Mouse (Mus musculus): ENCODE results near the gene Neo1. TPM values are rescaled to one million over a fixed set of nuclear protein-coding genes. Genes with fewer than 3 reads are reported as not detected.

The Neo1 gene
- polyA plus RNA-seq, 1 experiment from 2014 or later: 54.6 TPM

DNA sequence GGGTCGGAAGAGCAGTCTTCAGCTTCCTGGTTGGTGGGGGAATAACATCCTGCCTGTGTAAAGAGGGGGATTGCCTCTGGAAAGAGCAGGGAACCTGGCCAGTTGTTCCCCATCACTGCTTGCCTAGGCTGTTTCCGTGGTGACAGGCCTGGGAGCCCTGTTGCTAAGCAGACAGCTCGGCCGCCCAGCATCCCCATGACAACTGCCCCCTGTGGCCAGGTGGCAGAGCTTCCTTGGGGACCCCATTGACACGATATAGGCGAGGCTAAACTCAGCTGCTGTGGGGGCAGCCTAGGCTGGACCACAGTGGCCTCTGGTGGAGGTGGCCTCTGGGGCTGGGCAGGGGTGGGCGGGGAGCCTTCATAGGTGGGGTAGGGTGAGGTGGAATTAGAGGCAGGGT lies 172.4 kb downstream of the Neo1 start:
- no peak for ATAC-seq (ENCODE audit: insufficient number of reproducible peaks, insufficient read depth, low FRiP score, low read depth)
- H3K4me3 ChIP-seq (ENCODE audit: low read depth, low read length): no peak overlapping the region
- 21% methylated on average over 7 of the region's 7 CpGs for WGBS
- no peak overlapping the region for H3K4me2 ChIP-seq (replicated peaks; ENCODE audit: low read depth, low read length)
- no peaks in the 10 kb centered on the region for H3K9me3 ChIP-seq (ENCODE audit: control insufficient read depth, low read depth, low read length)
- H3K9ac ChIP-seq (replicated peaks; ENCODE audit: low read depth, low read length): no peak overlapping the region
- no peak overlapping the region for H3K27ac ChIP-seq (ENCODE audit: low read length)
- H3K27me3 ChIP-seq (ENCODE audit: control insufficient read depth, insufficient read depth, low read length): no peaks in the 10 kb centered on the region
- H3K4me1 ChIP-seq (ENCODE audit: control insufficient read depth, insufficient read depth, low read length): no peaks in the 10 kb centered on the region
- H3K36me3 ChIP-seq (ENCODE audit: control insufficient read depth, insufficient read depth, low read length): no peaks in the 10 kb centered on the region

DNA sequence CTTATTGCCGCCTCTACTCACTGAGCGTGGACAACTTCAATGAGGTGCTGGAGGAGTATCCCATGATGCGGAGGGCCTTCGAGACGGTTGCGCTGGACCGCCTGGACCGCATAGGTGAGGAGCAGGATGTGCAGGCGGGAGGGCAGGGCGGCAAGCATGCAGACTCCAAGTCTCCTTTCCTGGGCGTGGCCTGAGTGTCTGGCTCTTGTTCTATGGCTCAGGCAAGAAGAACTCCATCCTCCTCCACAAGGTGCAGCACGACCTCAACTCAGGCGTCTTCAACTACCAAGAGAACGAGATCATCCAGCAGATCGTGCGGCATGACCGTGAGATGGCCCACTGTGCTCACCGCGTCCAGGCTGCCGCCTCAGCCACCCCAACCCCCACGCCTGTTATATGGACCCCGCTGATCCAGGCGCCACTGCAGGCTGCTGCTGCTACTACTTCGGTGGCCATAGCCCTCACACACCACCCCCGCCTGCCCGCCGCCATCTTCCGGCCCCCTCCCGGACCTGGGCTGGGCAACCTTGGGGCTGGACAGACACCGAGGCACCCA lies 177.1 kb downstream of the Neo1 start:
- H3K36me3 ChIP-seq (ENCODE audit: control insufficient read depth, insufficient read depth, low read length): no peaks in the 10 kb centered on the region
- H3K9me3 ChIP-seq (ENCODE audit: control insufficient read depth, low read depth, low read length): no peaks in the 10 kb centered on the region
- H3K4me1 ChIP-seq (ENCODE audit: control insufficient read depth, insufficient read depth, low read length): no peaks in the 10 kb centered on the region
- no peak overlapping the region for H3K9ac ChIP-seq (replicated peaks; ENCODE audit: low read depth, low read length)
- no peak for ATAC-seq (ENCODE audit: insufficient number of reproducible peaks, insufficient read depth, low FRiP score, low read depth)
- no peaks in the 10 kb centered on the region for H3K27me3 ChIP-seq (ENCODE audit: control insufficient read depth, insufficient read depth, low read length)
- no peak overlapping the region for H3K4me3 ChIP-seq (ENCODE audit: low read depth, low read length)
- 31% methylated on average over 30 of the region's 30 CpGs for WGBS
- peak overlapping the region; percentile 16; the same call in 1 of the 2 replicates for H3K4me2 ChIP-seq (replicated peaks; ENCODE audit: low read depth, low read length)
- H3K27ac ChIP-seq (ENCODE audit: low read length): no peak overlapping the region

DNA sequence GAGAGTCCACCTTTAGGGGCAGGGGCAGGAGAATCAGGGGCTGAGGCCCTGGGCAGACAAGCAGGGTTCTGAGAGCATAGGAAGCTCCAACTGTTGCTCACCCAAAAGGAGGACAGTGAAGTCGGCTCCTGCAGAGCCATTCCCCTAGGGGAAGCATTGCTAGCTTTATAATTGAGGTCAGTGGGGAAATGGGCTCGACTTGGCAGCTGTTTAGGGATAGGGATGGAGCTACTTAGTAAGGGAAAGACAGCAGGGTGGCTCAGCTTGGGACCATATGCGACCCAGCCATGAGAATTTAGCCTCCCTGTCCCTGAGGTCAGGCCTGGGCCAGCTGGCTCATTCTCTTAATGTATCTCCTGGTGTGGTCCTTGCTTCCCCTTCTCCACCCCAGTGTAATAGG lies 181.3 kb downstream of the Neo1 start:
- whole genome bisulfite sequencing: 43% methylated on average over 3 of the region's 3 CpGs
- H3K27ac ChIP-seq (ENCODE audit: low read length): no peak overlapping the region
- H3K9ac ChIP-seq (replicated peaks; ENCODE audit: low read depth, low read length): no peak overlapping the region
- H3K36me3 ChIP-seq (ENCODE audit: control insufficient read depth, insufficient read depth, low read length): no peaks in the 10 kb centered on the region
- H3K4me2 ChIP-seq (replicated peaks; ENCODE audit: low read depth, low read length): no peak overlapping the region
- H3K9me3 ChIP-seq (ENCODE audit: control insufficient read depth, low read depth, low read length): no peaks in the 10 kb centered on the region
- H3K4me1 ChIP-seq (ENCODE audit: control insufficient read depth, insufficient read depth, low read length): no peaks in the 10 kb centered on the region
- ATAC-seq (ENCODE audit: insufficient number of reproducible peaks, insufficient read depth, low FRiP score, low read depth): no peak
- no peaks in the 10 kb centered on the region for H3K27me3 ChIP-seq (ENCODE audit: control insufficient read depth, insufficient read depth, low read length)
- no peak overlapping the region for H3K4me3 ChIP-seq (ENCODE audit: low read depth, low read length)

DNA sequence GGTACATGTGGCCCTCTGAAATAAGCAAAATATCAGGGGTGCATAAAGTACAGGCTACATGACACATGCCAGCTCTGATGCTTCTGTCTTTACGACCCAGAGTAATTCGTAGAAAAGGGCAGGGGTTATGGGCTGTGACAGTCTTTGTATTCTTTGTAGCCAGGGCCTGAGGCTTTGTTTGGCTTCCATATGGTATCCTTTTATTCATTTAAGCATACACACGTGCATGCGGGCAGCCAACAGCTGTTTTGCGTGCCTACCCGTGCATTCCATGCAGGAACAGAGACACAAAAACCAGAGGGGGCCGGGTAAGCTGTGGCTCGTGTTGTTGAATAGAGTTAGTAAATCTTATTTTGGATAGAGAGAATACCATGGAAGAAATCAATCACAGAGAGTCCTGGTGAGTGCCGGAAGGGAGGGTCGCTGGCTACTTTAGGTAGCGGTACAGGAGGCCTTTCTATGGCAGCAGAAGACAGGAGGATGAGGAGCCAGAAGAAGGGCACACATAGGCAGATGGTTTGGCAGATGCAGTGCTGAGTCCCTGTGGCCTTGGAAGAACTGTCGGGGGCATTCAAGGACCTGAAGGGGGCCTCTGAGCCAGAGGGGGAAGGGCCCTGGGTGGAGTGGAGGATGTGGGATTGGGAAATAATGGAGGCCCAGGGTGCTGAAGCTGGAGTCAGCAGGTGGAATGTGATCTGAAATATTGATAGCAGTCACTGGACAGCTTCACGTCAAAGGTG lies 186.5 kb downstream of the Neo1 start:
- H3K9ac ChIP-seq (replicated peaks; ENCODE audit: low read depth, low read length): no peak overlapping the region
- H3K36me3 ChIP-seq (ENCODE audit: control insufficient read depth, insufficient read depth, low read length): no peaks in the 10 kb centered on the region
- no peaks in the 10 kb centered on the region for H3K27me3 ChIP-seq (ENCODE audit: control insufficient read depth, insufficient read depth, low read length)
- WGBS: 68% methylated on average over 13 of the region's 13 CpGs
- H3K4me2 ChIP-seq (replicated peaks; ENCODE audit: low read depth, low read length): no peak overlapping the region
- H3K27ac ChIP-seq (ENCODE audit: low read length): no peak overlapping the region
- no peaks in the 10 kb centered on the region for H3K4me1 ChIP-seq (ENCODE audit: control insufficient read depth, insufficient read depth, low read length)
- ATAC-seq (ENCODE audit: insufficient number of reproducible peaks, insufficient read depth, low FRiP score, low read depth): no peak
- H3K4me3 ChIP-seq (ENCODE audit: low read depth, low read length): no peak overlapping the region
- H3K9me3 ChIP-seq (ENCODE audit: control insufficient read depth, low read depth, low read length): no peaks in the 10 kb centered on the region

DNA sequence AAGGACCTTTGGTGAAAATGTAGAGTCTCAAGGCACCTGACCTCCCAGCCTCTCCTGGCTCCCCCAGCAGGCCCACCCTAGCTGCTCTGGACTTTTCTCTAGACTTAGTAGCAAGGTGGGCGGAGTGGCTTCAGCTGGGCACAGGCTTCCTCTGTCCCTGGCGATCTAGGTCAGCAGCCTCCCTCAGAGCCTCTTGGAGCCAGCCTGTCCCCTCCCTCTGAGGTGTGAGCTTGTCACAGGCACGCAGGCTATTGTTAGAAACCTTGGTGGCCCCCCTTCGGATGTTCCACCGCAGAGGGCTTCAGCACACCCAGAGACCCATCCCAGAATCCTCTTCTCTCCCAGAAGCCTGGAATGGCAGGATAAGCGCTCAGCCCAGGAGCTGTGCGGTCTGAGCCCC lies 188.6 kb downstream of the Neo1 start:
- ATAC-seq (ENCODE audit: insufficient number of reproducible peaks, insufficient read depth, low FRiP score, low read depth): no peak
- 61% methylated on average over 7 of the region's 7 CpGs for WGBS
- Histone ChIP-seq H3K9ac (replicated peaks; ENCODE audit: low read depth, low read length) (no peak overlapping the region), H3K27ac (ENCODE audit: low read length) (no peak overlapping the region), H3K36me3 (ENCODE audit: control insufficient read depth, insufficient read depth, low read length) (no peaks in the 10 kb centered on the region), H3K27me3 (ENCODE audit: control insufficient read depth, insufficient read depth, low read length) (no peaks in the 10 kb centered on the region), H3K4me2 (replicated peaks; ENCODE audit: low read depth, low read length) (no peak overlapping the region), H3K4me1 (ENCODE audit: control insufficient read depth, insufficient read depth, low read length) (no peaks in the 10 kb centered on the region), H3K9me3 (ENCODE audit: control insufficient read depth, low read depth, low read length) (no peaks in the 10 kb centered on the region), H3K4me3 (ENCODE audit: low read depth, low read length) (no peak overlapping the region)

DNA sequence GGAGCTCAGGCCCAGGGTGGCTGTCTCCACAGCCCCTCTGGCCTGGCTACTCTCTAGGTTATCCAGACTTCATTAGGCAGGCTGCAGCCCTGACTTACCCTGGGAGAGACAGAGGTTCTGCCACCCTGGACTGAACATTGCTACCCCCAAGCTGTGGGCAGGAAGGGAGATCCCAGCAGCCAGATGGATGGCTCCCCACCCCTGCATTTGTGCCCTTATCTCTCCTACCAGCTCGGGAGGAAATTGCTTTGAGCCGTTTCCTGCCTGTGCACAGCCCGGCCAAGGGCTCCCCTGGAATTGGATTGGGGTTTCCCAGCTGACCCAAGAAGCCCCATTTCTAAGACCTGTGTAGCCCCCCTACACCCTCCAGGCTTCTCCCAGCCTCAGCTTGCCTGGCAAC lies 189.2 kb downstream of the Neo1 start:
- 28% methylated on average over 3 of the region's 3 CpGs for WGBS
- Histone ChIP-seq H3K27me3 (ENCODE audit: control insufficient read depth, insufficient read depth, low read length) (no peaks in the 10 kb centered on the region), H3K4me3 (ENCODE audit: low read depth, low read length) (no peak overlapping the region), H3K9me3 (ENCODE audit: control insufficient read depth, low read depth, low read length) (no peaks in the 10 kb centered on the region), H3K4me2 (replicated peaks; ENCODE audit: low read depth, low read length) (no peak overlapping the region), H3K27ac (ENCODE audit: low read length) (no peak overlapping the region), H3K36me3 (ENCODE audit: control insufficient read depth, insufficient read depth, low read length) (no peaks in the 10 kb centered on the region), H3K4me1 (ENCODE audit: control insufficient read depth, insufficient read depth, low read length) (no peaks in the 10 kb centered on the region), H3K9ac (replicated peaks; ENCODE audit: low read depth, low read length) (no peak overlapping the region)
- ATAC-seq (ENCODE audit: insufficient number of reproducible peaks, insufficient read depth, low FRiP score, low read depth): no peak

DNA sequence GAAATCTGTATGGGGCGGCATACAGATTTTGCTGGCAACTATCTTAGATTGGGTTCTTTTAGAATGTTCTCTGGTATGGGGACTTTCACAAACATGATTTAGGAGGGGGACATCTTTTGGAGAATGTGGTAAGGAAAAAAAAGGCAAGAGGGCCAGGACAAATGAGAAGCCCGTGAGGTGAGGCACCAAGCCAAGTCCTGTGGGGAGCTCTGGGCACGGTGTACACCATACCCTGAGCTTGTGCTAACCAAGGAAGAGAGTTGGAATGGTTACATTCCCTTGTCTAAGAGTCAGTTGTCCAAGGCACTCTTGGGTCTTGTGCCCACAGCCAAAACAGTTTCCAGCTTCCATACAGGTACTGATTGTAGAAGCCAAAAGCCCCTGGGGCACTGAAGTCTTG lies 191.6 kb downstream of the Neo1 start:
- Histone ChIP-seq H3K4me2 (replicated peaks; ENCODE audit: low read depth, low read length) (no peak overlapping the region), H3K4me3 (ENCODE audit: low read depth, low read length) (no peak overlapping the region), H3K9me3 (ENCODE audit: control insufficient read depth, low read depth, low read length) (no peaks in the 10 kb centered on the region), H3K27ac (ENCODE audit: low read length) (no peak overlapping the region), H3K4me1 (ENCODE audit: control insufficient read depth, insufficient read depth, low read length) (no peaks in the 10 kb centered on the region), H3K9ac (replicated peaks; ENCODE audit: low read depth, low read length) (no peak overlapping the region), H3K36me3 (ENCODE audit: control insufficient read depth, insufficient read depth, low read length) (no peaks in the 10 kb centered on the region), H3K27me3 (ENCODE audit: control insufficient read depth, insufficient read depth, low read length) (no peaks in the 10 kb centered on the region)
- no peak for ATAC-seq (ENCODE audit: insufficient number of reproducible peaks, insufficient read depth, low FRiP score, low read depth)
- WGBS: 87% methylated on average over 3 of the region's 3 CpGs

DNA sequence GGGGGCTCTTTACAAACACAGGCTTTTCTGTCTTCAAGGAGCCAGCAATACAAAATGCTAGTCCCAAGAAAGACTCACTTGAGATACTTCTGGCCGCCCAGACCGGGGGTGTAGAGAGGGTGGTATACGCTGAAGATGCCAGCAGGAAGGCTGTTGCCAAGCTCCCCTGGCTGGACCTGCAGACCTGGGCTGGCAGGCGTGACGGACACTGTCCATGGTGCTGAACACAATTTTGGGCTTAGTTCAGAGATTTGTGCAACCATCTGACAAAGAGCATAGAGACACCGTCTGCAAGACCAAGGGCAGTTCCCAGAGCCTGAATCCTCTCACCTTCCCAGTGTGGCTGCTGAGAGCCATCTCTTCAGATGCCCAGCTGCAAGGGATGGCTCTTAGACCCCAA lies 194.6 kb downstream of the Neo1 start:
- no peak for ATAC-seq (ENCODE audit: insufficient number of reproducible peaks, insufficient read depth, low FRiP score, low read depth)
- Histone ChIP-seq H3K9me3 (ENCODE audit: control insufficient read depth, low read depth, low read length) (no peaks in the 10 kb centered on the region), H3K9ac (replicated peaks; ENCODE audit: low read depth, low read length) (no peak overlapping the region), H3K4me3 (ENCODE audit: low read depth, low read length) (no peak overlapping the region), H3K27me3 (ENCODE audit: control insufficient read depth, insufficient read depth, low read length) (no peaks in the 10 kb centered on the region), H3K27ac (ENCODE audit: low read length) (no peak overlapping the region), H3K4me1 (ENCODE audit: control insufficient read depth, insufficient read depth, low read length) (no peaks in the 10 kb centered on the region), H3K36me3 (ENCODE audit: control insufficient read depth, insufficient read depth, low read length) (no peaks in the 10 kb centered on the region), H3K4me2 (replicated peaks; ENCODE audit: low read depth, low read length) (no peak overlapping the region)
- 22% methylated on average over 6 of the region's 6 CpGs for WGBS

DNA sequence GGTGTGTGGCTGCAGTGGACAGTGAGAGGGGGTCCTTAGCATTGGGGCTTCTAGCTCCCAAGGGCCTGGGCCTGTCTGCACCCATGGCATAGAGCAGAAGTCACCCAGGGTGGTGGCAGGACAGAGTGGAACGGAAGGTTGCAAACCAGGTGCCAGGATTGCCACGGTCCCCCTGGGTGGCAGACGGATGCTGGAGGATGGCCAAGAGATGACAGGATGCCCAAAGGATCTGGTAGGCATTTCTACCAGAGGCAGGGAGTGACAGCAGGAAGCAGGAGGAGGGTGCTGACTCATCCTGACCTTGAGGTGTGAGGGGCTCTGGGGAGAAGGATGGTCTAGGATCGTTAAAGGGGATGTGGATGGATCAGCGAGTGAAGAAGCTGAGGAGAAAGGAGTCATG lies 197.7 kb downstream of the Neo1 start:
- Histone ChIP-seq H3K27ac (ENCODE audit: low read length) (no peak overlapping the region), H3K27me3 (ENCODE audit: control insufficient read depth, insufficient read depth, low read length) (no peaks in the 10 kb centered on the region), H3K36me3 (ENCODE audit: control insufficient read depth, insufficient read depth, low read length) (no peaks in the 10 kb centered on the region), H3K9ac (replicated peaks; ENCODE audit: low read depth, low read length) (no peak overlapping the region), H3K4me2 (replicated peaks; ENCODE audit: low read depth, low read length) (no peak overlapping the region), H3K4me1 (ENCODE audit: control insufficient read depth, insufficient read depth, low read length) (no peaks in the 10 kb centered on the region), H3K9me3 (ENCODE audit: control insufficient read depth, low read depth, low read length) (no peaks in the 10 kb centered on the region), H3K4me3 (ENCODE audit: low read depth, low read length) (no peak overlapping the region)
- ATAC-seq (ENCODE audit: insufficient number of reproducible peaks, insufficient read depth, low FRiP score, low read depth): no peak
- WGBS: 85% methylated on average over 5 of the region's 5 CpGs

Measured in stomach, embryonic 14.5 days (tissue).